Mouse (Mus musculus): Measurements from ENCODE around the gene Bsph1. TPM values are rescaled to one million over a fixed set of nuclear protein-coding genes. Genes with fewer than 3 reads are reported as not detected.

Bsph1 gene
- total RNA-seq (2023) = not detected

DNA sequence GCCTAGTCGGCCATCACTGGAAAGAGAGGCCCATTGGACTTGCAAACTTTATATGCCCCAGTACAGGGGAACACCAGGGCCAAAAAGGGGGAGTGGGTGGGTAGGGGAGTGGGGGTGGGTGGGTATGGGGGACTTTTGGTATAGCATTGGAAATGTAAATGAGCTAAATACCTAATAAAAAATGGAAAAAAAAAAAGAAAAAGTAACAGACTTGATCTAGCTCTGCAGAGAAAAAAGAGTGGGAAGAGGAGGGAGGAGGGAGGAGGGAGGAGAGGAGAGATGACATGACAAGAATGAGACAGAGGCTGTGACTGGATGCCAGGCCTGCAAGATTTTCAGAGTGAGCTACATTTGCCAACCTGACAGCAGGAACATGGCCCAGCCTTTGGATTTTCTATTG, at the start of gene Bsph1:
Bsph1 (plus strand) TSS at position 301 of the 400 bp plus-strand sequence.

Other genes with a start within 250 kb of the Bsph1 start
- not detected for gene Vmn1r89, start 237.8 kb upstream of the Bsph1 start, total RNA-seq (2023)
- gene Lig1, start 173.6 kb upstream of the Bsph1 start, total RNA-seq (2023) = 10 to 100 TPM; 12.4 to 14.4 TPM
- gene Zswim9, start 172.1 kb upstream of the Bsph1 start, total RNA-seq (2023) = 1 to 10 TPM; 1.9 to 2.6 TPM
- under 1 TPM in 1 of 2 experiments, not detected in 1; 0.55 TPM for gene Pla2g4c, start 126.2 kb upstream of the Bsph1 start, total RNA-seq (2023)
- gene Cabp5, start 52.7 kb upstream of the Bsph1 start, total RNA-seq (2023) = not detected
- gene Bsph2, start 120.2 kb downstream of the Bsph1 start, total RNA-seq (2023) = not detected
- gene Sult2a5, start 173.1 kb downstream of the Bsph1 start, total RNA-seq (2023) = not detected

All from monocyte, adult 59 days (primary cell).